Mouse (Mus musculus): ENCODE results near the gene Nmt1. TPM values are rescaled to one million over a fixed set of nuclear protein-coding genes. Genes with fewer than 3 reads are reported as not detected.

Nmt1 gene
- polyA plus RNA-seq, 1 experiment from 2014 or later: 47.9 TPM

GRCm38 (mm10) chr11:103053191-103054076 is 25.4 kb downstream of the Nmt1 start:
- ATAC-seq: no peak

GRCm38 (mm10) chr11:103054798-103055197 is 26.8 kb downstream of the Nmt1 start:
- ATAC-seq: no peak
- Histone ChIP-seq H3K27ac (no peak overlapping the region), H3K9ac (no peak overlapping the region), H3K4me2 (no peak overlapping the region), H3K27me3 (replicated peaks) (no peaks in the 10 kb centered on the region), H3K9me3 (replicated peaks) (no peaks in the 10 kb centered on the region), H3K36me3 (peaks cover 94% of the 10 kb centered on the region), H3K4me3 (no peak overlapping the region), H3K4me1 (no peaks in the 10 kb centered on the region)
- 37% methylated on average over 6 of the region's 6 CpGs for WGBS (ENCODE audit: insufficient replicate concordance)

More at GRCm38 (mm10) chr11:103053191-103054076, 25.4 kb downstream of the Nmt1 start:
- no peak overlapping the region for H3K4me2 ChIP-seq
- 81% methylated on average over 18 of the region's 18 CpGs for WGBS (ENCODE audit: insufficient replicate concordance)
- H3K27ac ChIP-seq: no peak overlapping the region
- no peak overlapping the region for H3K4me3 ChIP-seq
- H3K27me3 ChIP-seq (replicated peaks): no peaks in the 10 kb centered on the region
- H3K9ac ChIP-seq: no peak overlapping the region
- no peaks in the 10 kb centered on the region for H3K9me3 ChIP-seq (replicated peaks)
- H3K36me3 ChIP-seq: peaks cover 85% of the 10 kb centered on the region
- H3K4me1 ChIP-seq: no peaks in the 10 kb centered on the region

GRCm38 (mm10) chr11:103056636-103057035 is 28.6 kb downstream of the Nmt1 start:
- Histone ChIP-seq H3K9me3 (replicated peaks) (no peaks in the 10 kb centered on the region), H3K4me2 (no peak overlapping the region), H3K27me3 (replicated peaks) (no peaks in the 10 kb centered on the region), H3K9ac (no peak overlapping the region), H3K4me3 (no peak overlapping the region), H3K36me3 (peaks cover 95% of the 10 kb centered on the region), H3K4me1 (no peaks in the 10 kb centered on the region), H3K27ac (no peak overlapping the region)
- ATAC-seq: no peak
- 88% methylated on average over 7 of the region's 7 CpGs for WGBS (ENCODE audit: insufficient replicate concordance)

GRCm38 (mm10) chr11:103058499-103059085 is 30.6 kb downstream of the Nmt1 start:
- Histone ChIP-seq H3K36me3 (peaks cover 92% of the 10 kb centered on the region), H3K4me2 (no peak overlapping the region), H3K27ac (no peak overlapping the region), H3K4me1 (no peaks in the 10 kb centered on the region), H3K27me3 (replicated peaks) (no peaks in the 10 kb centered on the region), H3K9me3 (replicated peaks) (no peaks in the 10 kb centered on the region), H3K9ac (no peak overlapping the region), H3K4me3 (no peak overlapping the region)
- no peak for ATAC-seq
- 73% methylated on average over 3 of the region's 3 CpGs for WGBS (ENCODE audit: insufficient replicate concordance)

- WGBS (ENCODE audit: insufficient replicate concordance): 85% methylated on average over 14 of the region's 14 CpGs
- H3K27ac ChIP-seq: no peak overlapping the region
- no peaks in the 10 kb centered on the region for H3K4me1 ChIP-seq
- peaks cover 92% of the 10 kb centered on the region for H3K36me3 ChIP-seq
- H3K9ac ChIP-seq: no peak overlapping the region
- H3K9me3 ChIP-seq (replicated peaks): no peaks in the 10 kb centered on the region
- H3K4me2 ChIP-seq: no peak overlapping the region
- no peak overlapping the region for H3K4me3 ChIP-seq
- no peaks in the 10 kb centered on the region for H3K27me3 ChIP-seq (replicated peaks)
- no peak for ATAC-seq
Observed at GRCm38 (mm10) chr11:103066191-103067050, 38.4 kb downstream of the Nmt1 start.

GRCm38 (mm10) chr11:103067051-103067361 is 39.0 kb downstream of the Nmt1 start:
- WGBS (ENCODE audit: insufficient replicate concordance): 89% methylated on average over 6 of the region's 6 CpGs
- no peaks in the 10 kb centered on the region for H3K4me1 ChIP-seq

GRCm38 (mm10) chr11:103067457-103068001 is 39.5 kb downstream of the Nmt1 start:
- Histone ChIP-seq H3K27ac (no peak overlapping the region), H3K4me3 (no peak overlapping the region), H3K9me3 (replicated peaks) (no peaks in the 10 kb centered on the region), H3K36me3 (peaks cover 83% of the 10 kb centered on the region), H3K9ac (no peak overlapping the region), H3K27me3 (replicated peaks) (no peaks in the 10 kb centered on the region), H3K4me1 (no peaks in the 10 kb centered on the region), H3K4me2 (no peak overlapping the region)
- WGBS (ENCODE audit: insufficient replicate concordance): 78% methylated on average over 8 of the region's 8 CpGs
- ATAC-seq: no peak

More at GRCm38 (mm10) chr11:103067051-103067361, 39.0 kb downstream of the Nmt1 start:
- Histone ChIP-seq H3K9ac (no peak overlapping the region), H3K27me3 (replicated peaks) (no peaks in the 10 kb centered on the region), H3K27ac (no peak overlapping the region), H3K36me3 (peaks cover 86% of the 10 kb centered on the region), H3K4me2 (no peak overlapping the region), H3K4me3 (no peak overlapping the region), H3K9me3 (replicated peaks) (no peaks in the 10 kb centered on the region)
- no peak for ATAC-seq

- ATAC-seq: no peak
- H3K4me2 ChIP-seq: no peak overlapping the region
- H3K27ac ChIP-seq: no peak overlapping the region
- 83% methylated on average over 4 of the region's 4 CpGs for WGBS (ENCODE audit: insufficient replicate concordance)
- H3K27me3 ChIP-seq (replicated peaks): no peaks in the 10 kb centered on the region
- H3K36me3 ChIP-seq: peaks cover 78% of the 10 kb centered on the region
- H3K4me1 ChIP-seq: no peaks in the 10 kb centered on the region
- H3K9me3 ChIP-seq (replicated peaks): no peaks in the 10 kb centered on the region
- no peak overlapping the region for H3K4me3 ChIP-seq
- H3K9ac ChIP-seq: no peak overlapping the region
Observed at GRCm38 (mm10) chr11:103068272-103068671, 40.3 kb downstream of the Nmt1 start.

GRCm38 (mm10) chr11:103068884-103069283 is 40.9 kb downstream of the Nmt1 start:
- no peaks in the 10 kb centered on the region for H3K27me3 ChIP-seq (replicated peaks)
- H3K9me3 ChIP-seq (replicated peaks): no peaks in the 10 kb centered on the region
- no peak for ATAC-seq
- 86% methylated on average over 11 of the region's 11 CpGs for WGBS (ENCODE audit: insufficient replicate concordance)
- no peak overlapping the region for H3K27ac ChIP-seq
- H3K9ac ChIP-seq: no peak overlapping the region
- H3K4me2 ChIP-seq: no peak overlapping the region
- H3K36me3 ChIP-seq: peaks cover 72% of the 10 kb centered on the region
- H3K4me1 ChIP-seq: no peaks in the 10 kb centered on the region
- no peak overlapping the region for H3K4me3 ChIP-seq

- Histone ChIP-seq H3K9me3 (replicated peaks) (no peaks in the 10 kb centered on the region), H3K4me3 (no peak overlapping the region), H3K27ac (no peak overlapping the region), H3K4me1 (0 out of 2 replicates have a peak, but pooled peaks cover 7% of the 10 kb centered on the region), H3K4me2 (no peak overlapping the region), H3K9ac (no peak overlapping the region), H3K27me3 (replicated peaks) (no peaks in the 10 kb centered on the region), H3K36me3 (peaks cover 63% of the 10 kb centered on the region)
- ATAC-seq: no peak
- 93% methylated on average over 2 of the region's 2 CpGs for WGBS (ENCODE audit: insufficient replicate concordance)
Observed at GRCm38 (mm10) chr11:103069731-103070130, 41.7 kb downstream of the Nmt1 start.

GRCm38 (mm10) chr11:103070322-103070880 is 42.4 kb downstream of the Nmt1 start:
- Histone ChIP-seq H3K27me3 (replicated peaks) (no peaks in the 10 kb centered on the region), H3K36me3 (peaks cover 58% of the 10 kb centered on the region), H3K27ac (no peak overlapping the region), H3K9me3 (replicated peaks) (no peaks in the 10 kb centered on the region), H3K9ac (no peak overlapping the region), H3K4me1 (0 out of 2 replicates have a peak, but pooled peaks cover 7% of the 10 kb centered on the region), H3K4me3 (no peak overlapping the region), H3K4me2 (no peak overlapping the region)
- 90% methylated on average over 10 of the region's 10 CpGs for WGBS (ENCODE audit: insufficient replicate concordance)
- ATAC-seq: no peak
